23 mouse cellular contexts compared by ENCODE assay signal in the genomic region with DNA sequence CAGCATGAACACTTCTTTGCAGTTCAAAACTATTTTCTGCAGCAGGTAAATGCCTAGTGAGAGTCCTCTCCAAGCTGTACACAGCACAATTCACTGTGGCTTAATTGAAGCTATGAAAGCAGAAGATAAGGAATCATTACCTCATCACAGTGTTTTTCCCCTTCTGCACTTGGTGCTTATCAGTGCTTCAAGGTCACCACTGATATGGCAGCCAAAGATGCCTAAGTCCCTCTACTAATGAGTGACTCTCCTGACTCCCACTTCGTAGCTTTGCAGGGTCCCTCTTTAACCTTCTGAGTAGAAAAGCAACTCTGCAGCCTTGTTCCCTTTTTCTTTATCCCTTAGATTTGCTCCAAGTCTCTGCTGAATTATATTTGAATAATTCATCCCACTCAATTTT.
DNase-seq lines count a peak whose midpoint lies in the region; ATAC-seq and TF ChIP-seq lines count a peak whose summit lies in the region.
"Had no signal": no experiment of that assay in that cellular context is flagged by ENCODE, and none has a peak within 500 bp of the region (broad histone marks: within the 10 kb centered on the region; RNA-seq: fewer than 3 reads in every experiment).

No protein-coding gene starts in this region.

- peaks cover 9% of the 10 kb centered on the region for H3K4me1 ChIP-seq in heart, embryonic 13.5 days
- no peaks in the 10 kb centered on the region for H3K4me1 ChIP-seq in heart, adult 2 months (ENCODE audit: control insufficient read depth, insufficient read depth, low read length)
- H3K4me1 ChIP-seq in midbrain, embryonic 14.5 days (ENCODE audit: control insufficient read depth, insufficient read depth, low read length), result no peaks in the 10 kb centered on the region
- H3K4me1 ChIP-seq in midbrain, postnatal 0 days (ENCODE audit: insufficient read depth, low read length), result no peaks in the 10 kb centered on the region
- no peaks in the 10 kb centered on the region for H3K4me1 ChIP-seq in embryonic fibroblast, embryonic 13.5 days (ENCODE audit: control insufficient read depth, insufficient read depth, low read length)
- no peaks in the 10 kb centered on the region for H3K4me1 ChIP-seq in liver, postnatal 0 days (ENCODE audit: insufficient read depth)
- H3K4me1 ChIP-seq: embryonic facial prominence, embryonic 10.5 days; forebrain, embryonic 15.5 days; hindbrain, embryonic 12.5 days had no signal

- H3K79me2 ChIP-seq in heart, adult 2 months (replicated peaks; ENCODE audit: control insufficient read depth, insufficient read depth, low read length), result no peaks in the 10 kb centered on the region

- H3K9ac ChIP-seq in heart, embryonic 13.5 days, result no peak overlapping the region
- no peak overlapping the region for H3K9ac ChIP-seq in heart, adult 2 months (ENCODE audit: low read depth, low read length)
- H3K9ac ChIP-seq in midbrain, embryonic 14.5 days (replicated peaks; ENCODE audit: low read length), result no peak overlapping the region
- H3K9ac ChIP-seq in midbrain, postnatal 0 days (replicated peaks; ENCODE audit: low read length, poor library complexity, severe bottlenecking), result no peak overlapping the region
- H3K9ac ChIP-seq in liver, postnatal 0 days (replicated peaks), result no peak overlapping the region
- H3K9ac ChIP-seq: forebrain, embryonic 15.5 days; heart, embryonic 12.5 days; hindbrain, embryonic 12.5 days had no signal

- H3K9me3 ChIP-seq in heart, embryonic 13.5 days, result no peaks in the 10 kb centered on the region
- no peaks in the 10 kb centered on the region for H3K9me3 ChIP-seq in midbrain, embryonic 14.5 days (ENCODE audit: control insufficient read depth, low read length)
- H3K9me3 ChIP-seq in midbrain, postnatal 0 days (ENCODE audit: low read length), result no peaks in the 10 kb centered on the region
- H3K9me3 ChIP-seq in liver, postnatal 0 days (ENCODE audit: low read length), result no peaks in the 10 kb centered on the region
- H3K9me3 ChIP-seq: embryonic facial prominence, embryonic 10.5 days; forebrain, embryonic 10.5 days; forebrain, embryonic 15.5 days; heart, embryonic 12.5 days; hindbrain, embryonic 12.5 days had no signal

- H3K27ac ChIP-seq in heart, embryonic 13.5 days (replicated peaks), result 0 out of 2 replicates have a peak overlapping the region, but pooled peaks have one; percentile 2
- no peak overlapping the region for H3K27ac ChIP-seq in heart, adult 2 months
- H3K27ac ChIP-seq in midbrain, embryonic 14.5 days (replicated peaks; ENCODE audit: low read depth, low read length), result no peak overlapping the region
- no peak overlapping the region for H3K27ac ChIP-seq in midbrain, postnatal 0 days (ENCODE audit: low read depth, low read length)
- H3K27ac ChIP-seq in embryonic fibroblast, embryonic 13.5 days (ENCODE audit: insufficient read depth, low read length), result peak overlapping the region; percentile 78
- H3K27ac ChIP-seq in liver, postnatal 0 days (ENCODE audit: low read depth), result no peak overlapping the region
- H3K27ac ChIP-seq: embryonic facial prominence, embryonic 10.5 days; forebrain, embryonic 10.5 days; forebrain, embryonic 15.5 days; hindbrain, embryonic 12.5 days had no signal

- no peak for DNase-seq in heart, adult 2 months
- DNase-seq in midbrain, embryonic 14.5 days, result peak; percentile 24
- DNase-seq in midbrain, postnatal 0 days (ENCODE audit: low spot score), result no peak
- DNase-seq in liver, postnatal 0 days, result no peak
- no peak for DNase-seq in frontal cortex, postnatal 14 days (ENCODE audit: low spot score in 2 of 2)
- DNase-seq: adrenal gland, adult 8-10 months; B cell, adult 2 months; cerebellum, adult 18-20 months; cerebellum, postnatal 10 days; gastrocnemius, postnatal 10 days; heart, postnatal 10 days; heart, postnatal 4 days had no signal

- no peak for TF ChIP-seq POLR2A in heart, adult 2 months (IDR thresholded peaks at IDR 0.05; ENCODE audit: insufficient read depth, low read depth, low read length)
- no peak for TF ChIP-seq POLR2A in embryonic fibroblast, embryonic 13.5 days (IDR thresholded peaks at IDR 0.05; ENCODE audit: low read depth, low read length)

- WGBS in heart, embryonic 13.5 days, result 8% methylated on average over 1 of the region's 1 CpGs
- 9% methylated on average over 1 of the region's 1 CpGs for WGBS in heart, adult 2 months
- WGBS in midbrain, embryonic 14.5 days, result 38% methylated on average over 1 of the region's 1 CpGs
- 41% methylated on average over 1 of the region's 1 CpGs for WGBS in midbrain, postnatal 0 days
- WGBS in liver, postnatal 0 days (ENCODE audit: insufficient replicate concordance), result 42% methylated on average over 1 of the region's 1 CpGs

- H3K27me3 ChIP-seq in heart, embryonic 13.5 days (replicated peaks), result no peaks in the 10 kb centered on the region
- H3K27me3 ChIP-seq in heart, adult 2 months (ENCODE audit: control insufficient read depth, insufficient read depth, low read length), result no peaks in the 10 kb centered on the region
- no peaks in the 10 kb centered on the region for H3K27me3 ChIP-seq in midbrain, embryonic 14.5 days (ENCODE audit: control insufficient read depth, insufficient read depth, low read length)
- no peaks in the 10 kb centered on the region for H3K27me3 ChIP-seq in midbrain, postnatal 0 days (ENCODE audit: insufficient read depth, low read length)
- H3K27me3 ChIP-seq in liver, postnatal 0 days (ENCODE audit: insufficient read depth, low read length), result no peaks in the 10 kb centered on the region
- H3K27me3 ChIP-seq: forebrain, embryonic 15.5 days; heart, embryonic 12.5 days; hindbrain, embryonic 12.5 days had no signal

- H3K4me3 ChIP-seq in heart, embryonic 13.5 days, result no peak overlapping the region
- H3K4me3 ChIP-seq in heart, adult 2 months, result no peak overlapping the region
- H3K4me3 ChIP-seq in midbrain, embryonic 14.5 days (replicated peaks; ENCODE audit: low read depth, low read length), result no peak overlapping the region
- no peak overlapping the region for H3K4me3 ChIP-seq in midbrain, postnatal 0 days (ENCODE audit: low read depth, low read length)
- H3K4me3 ChIP-seq in embryonic fibroblast, embryonic 13.5 days (ENCODE audit: insufficient read depth, low read length), result no peak overlapping the region
- no peak overlapping the region for H3K4me3 ChIP-seq in liver, postnatal 0 days (ENCODE audit: low read depth, low read length)
- H3K4me3 ChIP-seq: embryonic facial prominence, embryonic 10.5 days; erythroblast, embryonic 14.5 days; forebrain, embryonic 10.5 days; forebrain, embryonic 15.5 days; heart, embryonic 12.5 days; hindbrain, embryonic 12.5 days had no signal

- TF ChIP-seq EP300 in heart, adult 2 months (IDR thresholded peaks at IDR 0.05; ENCODE audit: insufficient read depth, low read depth, low read length), result no peak
- TF ChIP-seq EP300 in liver, postnatal 0 days (IDR thresholded peaks at IDR 0.05; ENCODE audit: low read depth), result no peak

- ATAC-seq in heart, embryonic 13.5 days (ENCODE audit: extremely low read depth, insufficient number of reproducible peaks, low FRiP score, low TSS enrichment), result no peak
- ATAC-seq in midbrain, embryonic 14.5 days (ENCODE audit: low FRiP score, low TSS enrichment), result no peak
- no peak for ATAC-seq in midbrain, postnatal 0 days (ENCODE audit: low FRiP score)
- ATAC-seq in liver, postnatal 0 days, result no peak
- ATAC-seq: CD4-positive, CD25-positive, alpha-beta regulatory T cell, adult 4 months; forebrain, embryonic 15.5 days; hindbrain, embryonic 16.5 days; inflammation-experienced regulatory T-cells, adult 6 months had no signal

- TF ChIP-seq CTCF in heart, adult 2 months (IDR thresholded peaks at IDR 0.05), result no peak
- no peak for TF ChIP-seq CTCF in midbrain, postnatal 0 days (IDR thresholded peaks at IDR 0.05)
- no peak for TF ChIP-seq CTCF in embryonic fibroblast, embryonic 13.5 days (IDR thresholded peaks at IDR 0.05; ENCODE audit: borderline replicate concordance, insufficient read depth, low read length)
- no peak for TF ChIP-seq CTCF in liver, postnatal 0 days (IDR thresholded peaks at IDR 0.05; ENCODE audit: low read depth)

- no peak overlapping the region for H3K4me2 ChIP-seq in heart, embryonic 13.5 days
- H3K4me2 ChIP-seq in midbrain, embryonic 14.5 days (ENCODE audit: low read length), result no peak overlapping the region
- H3K4me2 ChIP-seq in midbrain, postnatal 0 days (ENCODE audit: low read depth, low read length, poor library complexity, severe bottlenecking), result no peak overlapping the region
- no peak overlapping the region for H3K4me2 ChIP-seq in liver, postnatal 0 days (ENCODE audit: low read depth, low read length)
- H3K4me2 ChIP-seq: forebrain, embryonic 15.5 days; heart, embryonic 12.5 days; hindbrain, embryonic 12.5 days had no signal

- intact Hi-C loops in heart, adult 2 months (cut with DNase I), result no loop called here

- no peaks in the 10 kb centered on the region for H3K36me3 ChIP-seq in heart, embryonic 13.5 days
- no peaks in the 10 kb centered on the region for H3K36me3 ChIP-seq in heart, adult 2 months (ENCODE audit: control insufficient read depth, insufficient read depth, low read length)
- no peaks in the 10 kb centered on the region for H3K36me3 ChIP-seq in midbrain, embryonic 14.5 days (ENCODE audit: control insufficient read depth, insufficient read depth, low read length)
- H3K36me3 ChIP-seq in midbrain, postnatal 0 days (ENCODE audit: insufficient read depth, low read length), result no peaks in the 10 kb centered on the region
- no peaks in the 10 kb centered on the region for H3K36me3 ChIP-seq in liver, postnatal 0 days (replicated peaks; ENCODE audit: insufficient read depth, low read length)
- H3K36me3 ChIP-seq: embryonic facial prominence, embryonic 10.5 days; forebrain, embryonic 10.5 days; forebrain, embryonic 15.5 days; heart, embryonic 12.5 days; hindbrain, embryonic 12.5 days had no signal

Comparison
In these comparisons a context has a peak if more than half of its experiments do, and no peak if none do; other contexts are left out.
1. H3K27ac ChIP-seq: peak in heart, embryonic 13.5 days (single experiment) and embryonic fibroblast, embryonic 13.5 days (single experiment); none in heart, adult 2 months (single experiment), midbrain, embryonic 14.5 days (single experiment), midbrain, postnatal 0 days (single experiment) and liver, postnatal 0 days (single experiment).